Mouse (Mus musculus) activated CD4-positive, CD25-positive, alpha-beta regulatory T cell (primary cell): ENCODE data around the gene Neurl2. TPM values are rescaled to one million over a fixed set of nuclear protein-coding genes. Genes with fewer than 3 reads are reported as not detected.

Experiments
- polyA plus RNA-seq, 2 experiments: library from polyadenylated mRNA; unstranded; fragments of 100-300 nt; shearing (Covaris generic); gene quantifications; one replicate each; pipeline ENCODE4 v1.2.1; 2017

Gene Neurl2
- 1 to 10 TPM; 1.6 to 2.6 TPM for polyA plus RNA-seq

DNA sequence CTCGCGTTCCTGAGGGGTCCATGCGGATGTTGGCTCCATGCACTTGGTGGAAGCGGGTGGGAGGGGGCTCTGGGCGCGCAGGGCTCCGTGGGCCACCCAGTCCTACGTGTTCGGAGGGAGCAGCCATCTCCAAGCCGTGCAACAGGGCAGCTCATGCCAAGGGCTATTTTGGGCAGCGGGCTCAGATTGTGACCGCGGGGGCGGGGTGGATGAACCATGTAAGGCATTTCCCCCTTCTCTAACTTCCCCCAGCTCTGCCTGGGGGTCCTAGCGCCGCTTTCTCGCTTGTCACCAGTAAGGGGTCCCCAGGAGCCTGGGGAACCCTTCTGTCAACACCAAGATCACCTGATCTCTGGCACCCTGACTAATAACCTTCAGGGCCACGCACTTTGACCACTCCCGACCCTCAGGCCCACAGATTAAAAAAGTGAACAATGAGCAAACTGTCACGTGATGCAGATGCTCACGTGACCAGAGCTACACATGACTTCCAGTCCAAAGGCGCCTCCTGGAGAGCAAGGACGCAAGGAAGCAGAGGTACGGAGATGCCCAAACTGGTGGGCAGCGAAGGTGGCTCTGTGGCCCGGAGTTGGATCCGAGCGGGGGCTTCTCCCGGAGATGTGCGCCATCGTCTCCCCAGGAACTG lies at the start of gene Neurl2:
Gene Neurl2, minus strand, starts transcription at position 143 of the 646 bp plus-strand sequence.

GRCm38 (mm10) chr2:164879228-164879567 lies 45.9 kb upstream of the Neurl2 start, which contains the start of gene Pcif1:
Pcif1 (plus strand) TSS chr2:164879304.

DNA sequence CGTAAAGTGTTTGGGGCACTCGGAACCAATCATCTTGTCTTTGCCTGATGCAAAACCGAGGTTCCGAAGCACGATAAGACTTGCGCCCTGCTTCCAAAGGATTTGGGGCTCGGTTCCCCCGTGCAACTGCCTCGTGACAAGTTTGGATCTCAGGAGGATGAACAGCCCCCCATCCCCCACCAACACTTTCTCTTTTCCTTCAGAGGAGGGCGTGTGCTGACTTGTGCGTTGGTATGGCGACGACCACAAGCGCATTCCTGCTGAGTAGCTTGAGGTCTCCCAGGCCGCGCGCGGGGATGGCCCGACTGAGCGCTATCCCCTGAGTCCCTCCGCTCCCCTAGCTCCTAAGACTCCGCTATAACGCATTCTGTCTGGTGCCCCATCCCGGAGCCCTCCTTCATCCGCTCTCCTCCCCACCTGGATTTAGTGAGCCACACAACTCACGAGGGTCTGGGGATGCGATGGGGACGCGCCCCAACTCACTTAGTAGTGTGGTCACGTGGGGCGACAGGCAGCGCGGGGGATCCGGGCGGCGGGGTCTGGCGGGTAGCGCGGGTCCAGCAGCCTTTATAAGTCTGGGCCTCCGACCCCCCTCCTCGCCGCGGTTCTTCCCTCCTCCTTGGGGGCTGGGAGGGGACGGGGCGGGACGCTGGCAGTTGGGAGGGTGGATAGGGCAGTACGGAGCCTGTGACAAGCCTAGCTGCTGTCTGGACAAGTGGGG lies 24.0 kb upstream of the Neurl2 start, which contains the start of gene Pltp:
Gene Pltp, minus strand, starts transcription at position 611 of the 721 bp plus-strand sequence.

DNA sequence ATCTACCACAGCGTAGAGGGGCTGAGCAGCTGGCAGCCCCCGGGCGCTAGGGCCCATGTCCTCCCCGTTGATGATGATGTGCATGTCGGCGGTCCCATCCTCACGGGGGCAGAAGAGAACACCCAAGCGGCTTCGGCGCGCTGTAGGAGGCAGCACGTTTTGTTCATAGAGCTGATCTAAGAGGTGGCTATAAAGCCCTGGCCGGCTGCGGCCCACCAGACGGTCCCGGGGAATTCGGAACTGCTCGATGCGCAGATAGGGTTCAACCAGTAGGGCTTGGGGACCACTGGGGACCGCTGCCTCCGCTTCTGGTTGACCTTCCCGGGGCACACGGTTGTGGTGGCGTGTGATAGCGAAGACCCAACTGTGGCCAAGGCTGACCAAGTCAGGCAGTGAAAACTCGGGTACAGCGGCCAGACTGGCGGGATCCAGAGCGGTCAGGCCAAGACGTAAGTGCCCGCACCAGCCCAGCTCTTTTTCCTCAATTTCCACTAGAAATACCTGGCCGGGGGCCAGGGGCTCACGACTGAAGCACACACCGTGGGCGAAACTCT lies 431 bp downstream of the Neurl2 start, which contains the start of gene Ctsa:
Gene Ctsa, plus strand, starts transcription at position 126 of the 554 bp plus-strand sequence.

GRCm38 (mm10) chr2:164828437-164828836 lies 4.8 kb downstream of the Neurl2 start, which contains the start of gene Spata25:
Spata25 (minus strand) TSS chr2:164828537.

GRCm38 (mm10) chr2:164822636-164823165 lies 10.6 kb downstream of the Neurl2 start, which contains the start of gene Zswim1:
Zswim1 (plus strand) TSS chr2:164822686.

DNA sequence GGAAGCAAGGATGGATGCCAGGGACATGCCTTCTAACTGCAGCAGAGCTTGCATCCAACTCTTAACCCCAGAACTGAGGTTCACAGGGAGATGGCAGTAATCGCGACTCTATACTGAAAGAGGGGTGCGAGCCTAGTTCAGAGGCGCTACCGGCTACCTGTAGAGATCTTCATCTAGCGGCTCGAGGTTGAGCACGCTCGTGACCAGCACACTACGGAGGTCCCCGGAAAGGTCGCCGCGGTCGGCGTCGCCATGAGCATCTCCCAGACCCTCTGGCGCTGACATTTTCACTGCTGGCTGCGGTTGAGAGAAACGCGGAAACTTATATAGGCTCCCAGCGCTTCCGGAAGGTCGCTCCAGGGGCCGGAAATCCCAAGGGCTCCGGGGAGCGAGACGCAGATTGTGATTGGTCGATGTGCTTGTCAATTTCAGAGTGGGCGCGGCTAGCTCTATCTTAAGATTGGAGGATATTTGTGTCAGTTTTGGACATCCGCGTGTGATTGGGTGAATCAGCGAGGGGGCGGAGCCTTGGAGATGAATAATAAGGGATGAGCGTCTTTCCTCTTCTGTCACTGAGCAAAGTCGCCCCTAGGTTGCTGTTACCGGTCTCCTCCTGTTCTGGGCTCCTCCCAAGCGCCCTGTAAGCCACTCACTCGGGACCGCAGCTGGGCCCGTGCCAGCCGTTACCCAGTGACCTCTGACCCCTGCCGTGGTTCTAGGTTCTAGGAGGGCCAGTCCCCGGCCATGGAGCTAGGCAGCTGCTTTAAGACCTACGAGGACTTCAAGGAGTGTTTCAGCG lies 28.5 kb downstream of the Neurl2 start, which contains the start of the genes Acot8 and Zswim3:
Gene Acot8, minus strand, starts transcription at position 350 of the 799 bp plus-strand sequence.
Gene Zswim3, plus strand, starts transcription at position 566 of the 799 bp plus-strand sequence.

GRCm38 (mm10) chr2:164785481-164786387 lies 47.5 kb downstream of the Neurl2 start, which contains the start of gene Snx21:
Snx21 (plus strand) TSS chr2:164785823.

Other genes starting within 250 kb of the Neurl2 start
- gene Wfdc6a, start 248.0 kb downstream of the Neurl2 start, polyA plus RNA-seq, result not detected
- not detected for gene Eppin, start 239.9 kb downstream of the Neurl2 start, polyA plus RNA-seq
- gene Wfdc6b, start 219.9 kb downstream of the Neurl2 start, polyA plus RNA-seq, result under 1 TPM in 1 of 2 experiments, not detected in 1; 0.28 TPM
- under 1 TPM in 1 of 2 experiments, not detected in 1; 0.12 TPM for gene Wfdc8, start 219.8 kb downstream of the Neurl2 start, polyA plus RNA-seq
- not detected for gene Wfdc16, start 194.7 kb downstream of the Neurl2 start, polyA plus RNA-seq
- not detected for gene Wfdc10, start 177.4 kb downstream of the Neurl2 start, polyA plus RNA-seq
- not detected for gene Wfdc9, start 176.9 kb downstream of the Neurl2 start, polyA plus RNA-seq
- gene Wfdc11, start 159.4 kb downstream of the Neurl2 start, polyA plus RNA-seq, result not detected
- gene Wfdc13, start 148.3 kb downstream of the Neurl2 start, polyA plus RNA-seq, result not detected
- gene Spint4, start 135.0 kb downstream of the Neurl2 start, polyA plus RNA-seq, result not detected
- not detected for gene Spint5, start 118.2 kb downstream of the Neurl2 start, polyA plus RNA-seq
- under 1 TPM in 1 of 2 experiments, not detected in 1; 0.49 TPM for gene Wfdc3, start 87.5 kb downstream of the Neurl2 start, polyA plus RNA-seq
- gene Dnttip1, start 87.5 kb downstream of the Neurl2 start, polyA plus RNA-seq, result 10 to 100 TPM; 64.6 to 68.8 TPM
- gene Ube2c, start 63.6 kb downstream of the Neurl2 start, polyA plus RNA-seq, result 10 to 100 TPM; 20.3 to 34.2 TPM
- gene Tnnc2, start 53.5 kb downstream of the Neurl2 start, polyA plus RNA-seq, result not detected
- 10 to 100 TPM in 1 of 2 experiments, 1 to 10 TPM in 1; 7.8 to 11.3 TPM for gene Snx21, start 47.6 kb downstream of the Neurl2 start, polyA plus RNA-seq
- 10 to 100 TPM; 43.0 to 44.5 TPM for gene Acot8, start 28.6 kb downstream of the Neurl2 start, polyA plus RNA-seq
- gene Zswim3, start 28.4 kb downstream of the Neurl2 start, polyA plus RNA-seq, result 1 to 10 TPM; 4.5 to 9.6 TPM
- gene Zswim1, start 10.8 kb downstream of the Neurl2 start, polyA plus RNA-seq, result 10 to 100 TPM; 16.1 to 16.4 TPM
- under 1 TPM in 1 of 2 experiments, not detected in 1; 0.67 TPM for gene Spata25, start 4.9 kb downstream of the Neurl2 start, polyA plus RNA-seq
- gene Ctsa, start 583 bp downstream of the Neurl2 start, polyA plus RNA-seq, result 100 to 1,000 TPM; 220 to 295 TPM
- 1 to 10 TPM; 2.9 to 7.1 TPM for gene Pltp, start 24.3 kb upstream of the Neurl2 start, polyA plus RNA-seq
- 100 to 1,000 TPM; 130 to 134 TPM for gene Pcif1, start 45.8 kb upstream of the Neurl2 start, polyA plus RNA-seq
- gene Zfp335, start 78.3 kb upstream of the Neurl2 start, polyA plus RNA-seq, result 10 to 100 TPM; 21.9 to 32.6 TPM
- gene Mmp9, start 107.3 kb upstream of the Neurl2 start, polyA plus RNA-seq, result 10 to 100 TPM in 1 of 2 experiments, 1 to 10 TPM in 1; 1.6 to 46.3 TPM
- under 1 TPM; 0.25 to 0.57 TPM for gene Slc12a5, start 127.3 kb upstream of the Neurl2 start, polyA plus RNA-seq
- gene Ncoa5, start 201.4 kb upstream of the Neurl2 start, polyA plus RNA-seq, result 10 to 100 TPM; 42.4 to 48.8 TPM
- 1 to 10 TPM in 1 of 2 experiments, under 1 TPM in 1; 0.67 to 3.4 TPM for gene Cd40, start 222.2 kb upstream of the Neurl2 start, polyA plus RNA-seq